Mouse (Mus musculus) midbrain, embryonic 14.5 days (tissue): ENCODE data around the gene Smu1. TPM values are rescaled to one million over a fixed set of nuclear protein-coding genes. Genes with fewer than 3 reads are reported as not detected.
A peak's percentile ranks its signal among the peaks of the same experiment; 100 is the strongest.

ENCODE experiments used
- ATAC-seq: fragments of 200-750 bp; cut with Nextera tagmentation; 2 replicates; pipeline ENCODE4 v1.8.0; 2017; ENCODE audit warnings: moderate number of reproducible peaks, moderate library complexity; ENCODE audit not compliant: low FRiP score, low TSS enrichment
- DNase-seq: peaks from one replicate; pipeline ENCODE4 v3.0.0-alpha.2; 2015
- H3K27ac ChIP-seq: fragments of 300-500 bp; sonication (generic); replicated peaks from 2 replicates; pipeline ENCODE4 v1.5.1; 2014; ENCODE audit warnings: mild to moderate bottlenecking, low read depth, low read length, moderate library complexity
- H3K27me3 ChIP-seq: fragments of 300-500 bp; sonication (generic); 2 replicates; pipeline ENCODE4 v1.6.1; 2014; ENCODE audit warnings: low read length, control low read depth, mixed read lengths; ENCODE audit not compliant: control insufficient read depth, insufficient read depth
- H3K36me3 ChIP-seq: fragments of 300-500 bp; sonication (generic); 2 replicates; pipeline ENCODE4 v1.6.1; 2014; ENCODE audit warnings: low read length, control low read depth; ENCODE audit not compliant: control insufficient read depth, insufficient read depth
- H3K4me1 ChIP-seq: fragments of 300-500 bp; sonication (generic); 2 replicates; pipeline ENCODE4 v1.6.1; 2014; ENCODE audit warnings: mild to moderate bottlenecking, antibody characterized with exemption, low read length, control low read depth; ENCODE audit not compliant: control insufficient read depth, insufficient read depth
- H3K4me2 ChIP-seq: fragments of 300-500 bp; sonication (generic); 2 replicates; pipeline ENCODE4 v1.6.1; 2014; ENCODE audit warnings: mild to moderate bottlenecking, low read length, moderate library complexity
- H3K4me3 ChIP-seq: fragments of 300-500 bp; sonication (generic); replicated peaks from 2 replicates; pipeline ENCODE4 v1.5.1; 2014; ENCODE audit warnings: low read depth, low read length
- H3K9ac ChIP-seq: fragments of 300-500 bp; sonication (generic); replicated peaks from 2 replicates; pipeline ENCODE4 v1.6.1; 2014; ENCODE audit warnings: mild to moderate bottlenecking, low read length, moderate library complexity
- H3K9me3 ChIP-seq: fragments of 300-500 bp; sonication (generic); 2 replicates; pipeline ENCODE4 v1.6.1; 2016; ENCODE audit warnings: low read length, control low read depth, mixed read lengths; ENCODE audit not compliant: control insufficient read depth
- WGBS: fragments of 180-500 bp; shearing (Covaris S2); extraction: QIAGEN DNeasy Blood & Tissue Kit; methylation state at CpG from one replicate; pipeline ENCODE4 v1.1.7; 2014; 5-methylcytosine and 5-hydroxymethylcytosine counted together
- polyA plus RNA-seq: library from polyadenylated mRNA; unstranded; fragments of >200 nt; fragmentation: Nextera tagmentation; extraction: Ambion mirVana; gene quantifications from 2 replicates; pipeline ENCODE4 v1.2.1, GENCODE M21; 2014

Smu1 gene
- polyA plus RNA-seq, 1 experiment from 2014 or later: 136 TPM

DNA sequence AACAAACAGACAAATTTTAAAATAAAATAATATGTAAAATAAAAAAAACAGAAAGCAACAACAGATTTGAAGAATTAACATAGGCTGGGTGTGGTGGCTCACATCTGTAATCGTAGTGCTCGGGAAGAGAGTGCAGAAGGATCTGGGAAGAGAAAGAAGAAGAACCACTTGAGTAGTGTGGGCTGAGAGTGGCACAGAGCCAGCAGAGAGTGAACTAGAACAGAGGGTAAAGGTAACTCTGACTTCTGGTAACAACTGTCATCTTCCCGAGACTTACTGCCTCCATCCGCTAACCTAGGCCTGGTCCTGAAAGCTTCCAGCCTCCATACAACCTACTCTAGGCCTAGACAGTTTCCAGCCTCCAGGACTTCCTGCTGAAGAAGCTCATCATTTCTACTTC lies 33.5 kb upstream of the Smu1 start:
- Histone ChIP-seq H3K9ac (no peak overlapping the region), H3K36me3 (no peaks in the 10 kb centered on the region)
- WGBS: 99% methylated on average over 4 of the region's 4 CpGs

DNA sequence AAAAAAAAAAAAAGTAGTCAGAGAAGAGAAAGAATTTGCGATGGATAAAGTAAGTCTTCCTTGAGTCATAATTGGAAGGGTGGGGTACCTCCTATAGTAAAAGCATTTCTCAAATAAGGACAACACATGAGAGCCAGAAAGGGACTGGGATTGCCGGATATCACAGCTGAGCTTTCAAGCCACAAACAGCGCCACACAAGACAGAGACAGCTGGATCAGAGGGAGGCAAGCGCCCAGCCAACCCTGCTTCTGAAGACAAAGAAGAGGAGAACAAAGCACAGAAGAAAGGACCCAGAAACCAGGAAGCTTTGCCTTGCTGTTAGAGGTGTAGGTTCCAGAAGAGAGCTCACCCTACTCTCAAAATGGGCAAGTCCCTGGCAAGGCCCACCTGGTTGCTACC lies 28.9 kb upstream of the Smu1 start:
- Histone ChIP-seq H3K27ac (no peak overlapping the region), H3K27me3 (no peaks in the 10 kb centered on the region), H3K36me3 (no peaks in the 10 kb centered on the region), H3K4me3 (no peak overlapping the region), H3K4me2 (no peak overlapping the region), H3K9me3 (no peaks in the 10 kb centered on the region), H3K4me1 (no peaks in the 10 kb centered on the region), H3K9ac (no peak overlapping the region)
- ATAC-seq (no peak), DNase-seq (no peak)
- WGBS: 60% methylated on average over 4 of the region's 4 CpGs

More for the DNA sequence above, 33.5 kb upstream of the Smu1 start:
- Histone ChIP-seq H3K4me2 (no peak overlapping the region), H3K9me3 (no peaks in the 10 kb centered on the region), H3K4me3 (no peak overlapping the region), H3K27ac (no peak overlapping the region), H3K4me1 (no peaks in the 10 kb centered on the region), H3K27me3 (no peaks in the 10 kb centered on the region)
- DNase-seq (no peak), ATAC-seq (no peak)

DNA sequence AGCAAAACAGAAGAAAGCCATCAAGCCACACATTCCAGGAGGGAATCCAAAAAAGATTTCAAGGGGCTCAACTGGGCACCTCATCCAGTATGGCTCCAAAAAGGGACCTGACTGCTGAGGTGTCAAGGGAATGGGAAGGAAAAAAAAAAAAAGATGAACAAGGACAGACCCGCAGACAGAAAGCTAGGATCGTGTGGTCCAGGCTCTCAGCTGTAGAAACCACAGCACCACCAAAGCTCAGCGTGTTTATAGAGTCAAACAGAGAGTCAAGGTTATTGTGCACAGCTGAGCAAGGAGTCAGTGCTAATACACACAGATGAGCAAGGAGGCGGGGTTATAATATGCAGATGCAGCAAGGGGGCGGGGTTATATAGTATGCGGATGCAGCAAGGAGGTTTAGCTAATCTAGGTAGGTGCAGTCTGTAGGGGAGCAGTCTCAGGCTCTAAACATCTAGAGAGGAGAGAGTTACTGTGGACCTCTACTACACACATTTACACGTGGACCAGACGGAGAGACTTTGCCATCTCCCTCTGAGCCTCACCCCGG lies 28.0 kb upstream of the Smu1 start:
- ATAC-seq: no peak

DNA sequence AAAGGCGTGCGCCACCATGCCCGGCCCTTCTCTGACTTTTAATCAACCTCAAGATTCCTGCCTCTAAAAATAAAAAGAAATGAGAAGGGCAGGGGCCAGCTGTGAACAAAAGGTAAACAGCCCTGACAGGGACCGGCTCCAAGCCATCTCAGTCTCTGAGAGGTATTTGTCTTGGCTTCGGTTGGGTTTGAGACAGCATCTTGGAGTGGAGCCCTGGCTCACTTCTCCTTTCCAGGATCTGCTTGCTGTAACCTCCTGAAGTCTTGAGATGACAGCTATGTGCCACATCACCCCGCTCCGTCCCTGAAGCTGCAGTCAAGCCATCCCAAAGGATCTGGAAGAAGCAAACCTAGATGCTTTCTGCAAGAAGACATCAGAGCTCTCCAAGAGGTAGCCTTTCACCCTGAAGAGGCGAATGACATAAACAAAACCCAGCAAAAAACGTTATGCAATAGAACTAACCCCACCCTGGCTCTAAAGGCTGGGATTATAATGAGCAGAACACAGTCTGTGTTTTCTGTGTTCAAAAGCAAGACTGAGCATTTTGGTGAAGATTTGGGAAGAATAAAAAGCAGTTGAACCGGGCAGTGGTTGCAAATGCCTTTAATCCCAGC lies 26.9 kb upstream of the Smu1 start:
- H3K36me3 ChIP-seq: no peaks in the 10 kb centered on the region
- H3K9me3 ChIP-seq: no peaks in the 10 kb centered on the region
- ATAC-seq (no peak), DNase-seq (no peak)
- no peaks in the 10 kb centered on the region for H3K4me1 ChIP-seq
- H3K27me3 ChIP-seq: no peaks in the 10 kb centered on the region
- H3K4me3 ChIP-seq: no peak overlapping the region
- no peak overlapping the region for H3K9ac ChIP-seq
- H3K4me2 ChIP-seq: no peak overlapping the region
- WGBS: 88% methylated on average over 10 of the region's 10 CpGs
- no peak overlapping the region for H3K27ac ChIP-seq

More for the DNA sequence above, 28.0 kb upstream of the Smu1 start:
- 76% methylated on average over 9 of the region's 9 CpGs for WGBS
- no peak overlapping the region for H3K4me2 ChIP-seq
- H3K27ac ChIP-seq: no peak overlapping the region
- no peak overlapping the region for H3K4me3 ChIP-seq
- H3K4me1 ChIP-seq: no peaks in the 10 kb centered on the region
- H3K27me3 ChIP-seq: no peaks in the 10 kb centered on the region
- H3K36me3 ChIP-seq: no peaks in the 10 kb centered on the region
- no peaks in the 10 kb centered on the region for H3K9me3 ChIP-seq
- H3K9ac ChIP-seq: no peak overlapping the region
- DNase-seq: no peak

DNA sequence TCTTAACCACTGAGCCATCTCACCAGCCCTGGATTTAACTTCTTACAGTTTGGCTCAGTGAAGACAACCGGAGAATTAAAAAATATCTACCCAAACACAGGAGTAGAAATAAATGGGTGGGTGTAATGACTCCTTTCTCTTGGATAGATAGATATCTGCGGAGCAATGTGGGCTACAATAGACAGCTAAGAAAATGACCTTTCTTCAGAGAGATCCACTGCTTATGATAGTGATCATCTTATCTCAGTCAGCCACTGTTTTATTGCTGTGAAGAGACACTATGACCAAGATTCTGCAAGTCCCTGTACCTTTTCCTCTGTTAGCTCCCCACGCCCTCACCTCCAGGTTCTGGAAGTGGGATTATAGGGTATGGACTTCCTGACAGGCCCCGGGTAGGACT lies 25.3 kb upstream of the Smu1 start:
- no peak overlapping the region for H3K4me2 ChIP-seq
- WGBS: 96% methylated on average over 4 of the region's 4 CpGs
- ATAC-seq: no peak
- no peak for DNase-seq
- no peaks in the 10 kb centered on the region for H3K27me3 ChIP-seq
- H3K27ac ChIP-seq: no peak overlapping the region
- H3K9ac ChIP-seq: no peak overlapping the region
- no peaks in the 10 kb centered on the region for H3K36me3 ChIP-seq
- H3K4me3 ChIP-seq: no peak overlapping the region
- H3K4me1 ChIP-seq: no peaks in the 10 kb centered on the region
- no peaks in the 10 kb centered on the region for H3K9me3 ChIP-seq

DNA sequence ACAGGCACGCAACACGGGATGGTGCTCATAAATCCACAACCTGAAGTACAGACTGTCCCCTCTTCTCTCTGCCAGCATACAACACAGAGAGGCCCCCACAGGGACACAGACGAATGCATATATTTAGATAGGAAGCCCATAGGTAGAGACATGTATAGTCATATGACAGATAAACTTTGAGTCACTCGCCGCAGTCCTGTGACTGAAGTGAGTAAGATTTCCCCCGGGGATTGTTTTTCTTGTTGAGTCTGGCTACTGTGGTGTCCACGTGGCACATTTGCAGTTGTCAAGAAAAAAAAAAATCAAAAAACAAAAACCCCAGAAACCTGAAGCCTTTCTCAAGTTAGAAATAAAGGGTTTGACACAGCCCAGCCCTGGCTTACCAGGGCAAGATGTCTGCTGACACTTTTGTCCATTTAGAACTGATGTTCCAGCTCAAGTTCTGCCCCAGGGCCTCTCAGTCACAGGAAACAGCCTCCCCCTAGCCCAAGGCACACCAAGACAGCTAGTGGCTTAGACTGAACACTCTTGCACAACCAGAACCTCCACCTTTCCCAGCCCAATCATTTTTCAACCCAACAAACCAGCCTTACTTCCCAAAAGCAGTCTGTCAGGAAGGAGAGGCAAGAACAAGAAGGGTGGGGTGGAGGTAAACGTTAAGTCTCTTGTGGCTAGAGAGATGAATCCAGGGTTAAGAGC lies 24.2 kb upstream of the Smu1 start:
- H3K4me2 ChIP-seq: no peak overlapping the region
- no peaks in the 10 kb centered on the region for H3K4me1 ChIP-seq
- 83% methylated on average over 8 of the region's 8 CpGs for WGBS
- H3K4me3 ChIP-seq: no peak overlapping the region
- no peak overlapping the region for H3K27ac ChIP-seq
- H3K36me3 ChIP-seq: no peaks in the 10 kb centered on the region
- H3K9ac ChIP-seq: no peak overlapping the region
- DNase-seq (no peak), ATAC-seq (no peak)
- no peaks in the 10 kb centered on the region for H3K27me3 ChIP-seq
- H3K9me3 ChIP-seq: no peaks in the 10 kb centered on the region

DNA sequence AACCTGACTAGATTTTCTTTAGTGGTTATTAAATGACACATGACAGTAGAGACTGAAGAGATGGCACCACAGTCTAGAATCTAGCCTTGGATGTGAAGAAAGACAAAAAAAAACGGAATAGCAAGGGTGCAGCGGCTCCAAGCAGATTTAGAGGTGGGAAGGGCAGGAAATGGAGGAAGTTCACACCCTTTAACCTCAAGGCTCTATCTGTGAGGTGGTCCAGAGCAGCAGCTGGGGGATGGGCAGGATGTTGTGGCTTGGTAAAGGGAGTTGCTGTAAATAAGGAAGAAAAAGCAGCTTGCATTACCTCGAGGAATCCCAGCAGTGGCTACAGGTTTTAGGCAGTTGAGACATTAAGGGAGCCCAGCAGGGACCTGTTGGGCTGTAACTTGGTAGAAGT lies 23.4 kb upstream of the Smu1 start:
- DNase-seq (no peak), ATAC-seq (no peak)
- no peak overlapping the region for H3K27ac ChIP-seq
- whole genome bisulfite sequencing: 51% methylated on average over 3 of the region's 3 CpGs
- no peaks in the 10 kb centered on the region for H3K36me3 ChIP-seq
- H3K27me3 ChIP-seq: no peaks in the 10 kb centered on the region
- H3K4me3 ChIP-seq: no peak overlapping the region
- no peak overlapping the region for H3K4me2 ChIP-seq
- H3K9ac ChIP-seq: no peak overlapping the region
- no peaks in the 10 kb centered on the region for H3K4me1 ChIP-seq
- no peaks in the 10 kb centered on the region for H3K9me3 ChIP-seq

DNA sequence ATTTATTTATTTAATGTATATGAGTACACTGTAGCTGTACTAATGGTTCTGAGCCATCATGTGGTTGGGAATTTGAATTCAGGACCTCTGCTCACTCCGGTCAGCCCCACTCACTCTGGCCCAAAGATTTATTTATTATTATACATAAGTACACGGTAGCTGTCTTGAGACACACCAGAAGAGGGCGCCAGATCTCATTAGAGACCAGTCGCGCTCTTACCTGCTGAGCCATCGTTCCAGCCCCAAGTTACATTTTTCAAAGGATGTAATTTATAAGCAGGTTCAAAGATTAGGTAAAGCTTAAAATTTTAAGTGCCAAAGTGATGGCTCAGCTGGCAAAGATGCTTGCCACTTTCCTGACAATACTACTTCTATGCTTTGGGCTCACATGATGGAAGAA lies 20.9 kb upstream of the Smu1 start:
- no peak overlapping the region for H3K4me2 ChIP-seq
- no peak overlapping the region for H3K27ac ChIP-seq
- DNase-seq (peak; percentile 8), ATAC-seq (no peak)
- no peaks in the 10 kb centered on the region for H3K36me3 ChIP-seq
- H3K4me3 ChIP-seq: no peak overlapping the region
- H3K4me1 ChIP-seq: 0 out of 2 replicates have a peak, but pooled peaks cover 4% of the 10 kb centered on the region
- no peaks in the 10 kb centered on the region for H3K27me3 ChIP-seq
- no peaks in the 10 kb centered on the region for H3K9me3 ChIP-seq
- WGBS: 85% methylated on average over 6 of the region's 6 CpGs
- no peak overlapping the region for H3K9ac ChIP-seq

DNA sequence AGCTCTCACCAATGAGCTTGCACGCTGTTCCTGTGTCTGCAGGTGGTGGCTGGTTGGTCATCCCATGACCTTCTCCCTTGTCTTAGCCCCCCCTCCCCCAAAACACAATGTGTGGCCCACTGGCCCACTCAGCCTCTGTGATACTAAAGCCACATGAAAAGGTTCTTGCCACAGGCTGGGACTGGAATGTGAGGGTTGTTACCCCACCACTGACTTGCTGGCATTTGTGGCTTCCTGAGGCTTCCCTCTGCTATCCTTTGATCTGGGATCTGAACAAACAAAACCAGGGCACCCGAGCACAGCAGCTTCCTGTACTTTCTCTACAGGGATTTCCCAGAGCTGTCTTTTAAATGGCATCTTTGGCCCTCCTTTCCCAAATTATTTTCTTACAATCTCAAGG lies 19.4 kb upstream of the Smu1 start:
- ATAC-seq: no peak
- 15% methylated on average over 2 of the region's 2 CpGs for WGBS
- no peak overlapping the region for H3K27ac ChIP-seq
- 0 out of 2 replicates have a peak, but pooled peaks cover 4% of the 10 kb centered on the region for H3K4me1 ChIP-seq
- H3K9me3 ChIP-seq: no peaks in the 10 kb centered on the region
- H3K4me2 ChIP-seq: no peak overlapping the region
- no peaks in the 10 kb centered on the region for H3K27me3 ChIP-seq
- no peak overlapping the region for H3K4me3 ChIP-seq
- DNase-seq: no peak
- H3K9ac ChIP-seq: no peak overlapping the region
- no peaks in the 10 kb centered on the region for H3K36me3 ChIP-seq
